Mouse (Mus musculus) kidney, adult 2 months (tissue): ENCODE data around the gene Rpl18.

Experiments used
- CTCF ChIP-seq: fragments of 200-500 bp; conservative IDR thresholded peaks from 2 replicates; pipeline ENCODE4 v1.5.1; 2011; ENCODE audit warnings: low read depth, mild to moderate bottlenecking, control low read depth, low read length, moderate library complexity, mixed read lengths; ENCODE audit not compliant: insufficient read depth, insufficient read length
- POLR2A ChIP-seq: fragments of 200-500 bp; IDR thresholded peaks from one replicate; pipeline ENCODE4 v1.6.1; 2011; ENCODE audit warnings: low read depth, low read length, control low read depth

DNA sequence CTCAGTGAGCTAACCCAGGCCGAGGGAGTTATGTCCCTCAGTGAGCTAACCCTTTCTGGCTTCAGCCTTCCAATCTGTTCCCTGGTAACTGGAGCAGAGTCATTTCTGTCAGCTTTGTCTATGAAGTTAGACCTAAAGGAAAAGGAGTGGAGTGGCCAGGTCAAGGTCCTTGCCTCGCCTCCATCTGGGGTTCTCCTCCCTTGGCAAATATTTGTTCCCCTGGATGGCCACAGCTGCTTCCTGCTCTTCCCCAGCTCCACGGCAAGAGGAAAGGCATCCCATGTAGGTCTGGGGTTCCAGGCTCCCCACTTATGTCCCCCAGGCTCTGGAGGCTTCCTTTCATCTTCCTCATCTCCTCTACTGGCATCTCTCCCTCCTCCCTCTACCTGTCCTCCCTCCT lies 12.4 kb downstream of the Rpl18 start:
- TF ChIP-seq POLR2A (no peak), CTCF (no peak)
